ENCODE assay signal across 25 mouse cellular contexts in genomic region chr3:105496216-105496615, GRCm38 (mm10). TPM values are rescaled to one million over a fixed set of nuclear protein-coding genes. Genes with fewer than 3 reads are reported as not detected.
DNase-seq lines count a peak whose midpoint lies in the region; ATAC-seq and TF ChIP-seq lines count a peak whose summit lies in the region.
"Had no signal": no experiment of that assay in that cellular context is flagged by ENCODE, and none has a peak within 500 bp of the region (broad histone marks: within the 10 kb centered on the region; RNA-seq: fewer than 3 reads in every experiment).

No protein-coding gene starts in this region.

- H3K27me3 ChIP-seq in hindbrain, embryonic 14.5 days (ENCODE audit: control insufficient read depth, insufficient read depth, low read length) = no peaks in the 10 kb centered on the region
- no peaks in the 10 kb centered on the region for H3K27me3 ChIP-seq in hindbrain, embryonic 11.5 days (ENCODE audit: control insufficient read depth, insufficient read depth, low read length)
- H3K27me3 ChIP-seq in midbrain, embryonic 11.5 days (ENCODE audit: control insufficient read depth, insufficient read depth, low read length) = no peaks in the 10 kb centered on the region
- H3K27me3 ChIP-seq in midbrain, postnatal 0 days (ENCODE audit: insufficient read depth, low read length) = no peaks in the 10 kb centered on the region
- peaks cover 16% of the 10 kb centered on the region for H3K27me3 ChIP-seq in embryonic facial prominence, embryonic 10.5 days (replicated peaks; ENCODE audit: low read depth, poor library complexity, severe bottlenecking)

- TF ChIP-seq CTCF in midbrain, postnatal 0 days (IDR thresholded peaks at IDR 0.05) = no peak

- ATAC-seq in hindbrain, embryonic 14.5 days (ENCODE audit: low FRiP score) = no peak
- no peak for ATAC-seq in hindbrain, embryonic 11.5 days (ENCODE audit: low FRiP score)
- ATAC-seq in midbrain, embryonic 11.5 days (ENCODE audit: low FRiP score) = no peak
- ATAC-seq in midbrain, postnatal 0 days (ENCODE audit: low FRiP score) = no peak
- ATAC-seq in megakaryocyte, adult 5-6 weeks (ENCODE audit: poor library complexity, severe bottlenecking) = no peak
- ATAC-seq: CD4-positive, CD25-positive, alpha-beta regulatory T cell, adult 4 months; forebrain, embryonic 14.5 days; forebrain, postnatal 0 days; inflammation-experienced regulatory T-cells, adult 6 months; intestine, embryonic 16.5 days had no signal

- H3K4me2 ChIP-seq in hindbrain, embryonic 14.5 days (replicated peaks) = no peak overlapping the region
- H3K4me2 ChIP-seq in hindbrain, embryonic 11.5 days (replicated peaks; ENCODE audit: low read depth, low read length) = no peak overlapping the region
- no peak overlapping the region for H3K4me2 ChIP-seq in midbrain, embryonic 11.5 days
- H3K4me2 ChIP-seq in midbrain, postnatal 0 days (ENCODE audit: low read depth, low read length, poor library complexity, severe bottlenecking) = no peak overlapping the region
- H3K4me2 ChIP-seq: embryonic facial prominence, embryonic 13.5 days; heart, embryonic 11.5 days had no signal

- no peak overlapping the region for H3K4me3 ChIP-seq in hindbrain, embryonic 14.5 days (replicated peaks; ENCODE audit: low read length)
- no peak overlapping the region for H3K4me3 ChIP-seq in hindbrain, embryonic 11.5 days (ENCODE audit: low read depth, low read length)
- no peak overlapping the region for H3K4me3 ChIP-seq in midbrain, embryonic 11.5 days (ENCODE audit: low read depth, low read length)
- no peak overlapping the region for H3K4me3 ChIP-seq in midbrain, postnatal 0 days (ENCODE audit: low read depth, low read length)
- no peak overlapping the region for H3K4me3 ChIP-seq in embryonic facial prominence, embryonic 10.5 days
- H3K4me3 ChIP-seq: embryonic facial prominence, embryonic 13.5 days; erythroblast, embryonic 14.5 days; gastrocnemius, adult 2 months had no signal

- peak; percentile 51 to 52 for DNase-seq in cerebellum, postnatal 25 days
- DNase-seq in cerebellum, postnatal 14 days = no peak
- DNase-seq in hindbrain, embryonic 14.5 days (ENCODE audit: low spot score) = no peak
- DNase-seq in hindbrain, embryonic 11.5 days (ENCODE audit: low spot score) = no peak
- DNase-seq in midbrain, embryonic 11.5 days (ENCODE audit: low spot score, missing footprints) = peak; percentile 69
- no peak for DNase-seq in midbrain, postnatal 0 days (ENCODE audit: low spot score)
- DNase-seq in embryonic facial prominence, embryonic 10.5 days (ENCODE audit: low spot score) = no peak
- DNase-seq: adrenal gland, adult 2 months; adrenal gland, postnatal 14 days; cerebellum, adult 9-11 months; forebrain, postnatal 0 days; gastrocnemius, adult 2 months; gastrocnemius, postnatal 14 days; heart, adult 11 months; kidney, adult 18-20 months had no signal

- 0 out of 2 replicates have a peak overlapping the region, but pooled peaks have one; percentile 1 for H3K9ac ChIP-seq in hindbrain, embryonic 14.5 days
- H3K9ac ChIP-seq in hindbrain, embryonic 11.5 days (ENCODE audit: low read depth, low read length) = no peak overlapping the region
- no peak overlapping the region for H3K9ac ChIP-seq in midbrain, embryonic 11.5 days (ENCODE audit: low read length)
- H3K9ac ChIP-seq in midbrain, postnatal 0 days (replicated peaks; ENCODE audit: low read length, poor library complexity, severe bottlenecking) = no peak overlapping the region
- H3K9ac ChIP-seq: embryonic facial prominence, embryonic 13.5 days; forebrain, postnatal 0 days had no signal

- no peak overlapping the region for H3K27ac ChIP-seq in hindbrain, embryonic 14.5 days
- H3K27ac ChIP-seq in hindbrain, embryonic 11.5 days (ENCODE audit: low read depth, low read length) = no peak overlapping the region
- no peak overlapping the region for H3K27ac ChIP-seq in midbrain, embryonic 11.5 days (ENCODE audit: low read depth, low read length)
- no peak overlapping the region for H3K27ac ChIP-seq in midbrain, postnatal 0 days (ENCODE audit: low read depth, low read length)
- 0 out of 2 replicates have a peak overlapping the region, but pooled peaks have one; percentile 5 for H3K27ac ChIP-seq in embryonic facial prominence, embryonic 10.5 days (replicated peaks)
- H3K27ac ChIP-seq: embryonic facial prominence, embryonic 13.5 days; gastrocnemius, adult 2 months had no signal

- no peaks in the 10 kb centered on the region for H3K36me3 ChIP-seq in hindbrain, embryonic 14.5 days (replicated peaks; ENCODE audit: control insufficient read depth, insufficient read depth)
- H3K36me3 ChIP-seq in hindbrain, embryonic 11.5 days (ENCODE audit: control insufficient read depth, insufficient read depth, low read length) = no peaks in the 10 kb centered on the region
- no peaks in the 10 kb centered on the region for H3K36me3 ChIP-seq in midbrain, embryonic 11.5 days (ENCODE audit: control insufficient read depth, insufficient read depth, low read length)
- no peaks in the 10 kb centered on the region for H3K36me3 ChIP-seq in midbrain, postnatal 0 days (ENCODE audit: insufficient read depth, low read length)
- H3K36me3 ChIP-seq in embryonic facial prominence, embryonic 10.5 days (replicated peaks) = no peaks in the 10 kb centered on the region
- H3K36me3 ChIP-seq: embryonic facial prominence, embryonic 13.5 days had no signal

- no peaks in the 10 kb centered on the region for H3K9me3 ChIP-seq in hindbrain, embryonic 14.5 days (ENCODE audit: control insufficient read depth, low read length)
- no peaks in the 10 kb centered on the region for H3K9me3 ChIP-seq in hindbrain, embryonic 11.5 days (ENCODE audit: control insufficient read depth, low read length)
- H3K9me3 ChIP-seq in midbrain, embryonic 11.5 days (ENCODE audit: control insufficient read depth, low read length) = no peaks in the 10 kb centered on the region
- no peaks in the 10 kb centered on the region for H3K9me3 ChIP-seq in midbrain, postnatal 0 days (ENCODE audit: low read length)
- H3K9me3 ChIP-seq in embryonic facial prominence, embryonic 10.5 days = no peaks in the 10 kb centered on the region
- H3K9me3 ChIP-seq: embryonic facial prominence, embryonic 13.5 days had no signal

- H3K4me1 ChIP-seq in hindbrain, embryonic 14.5 days (replicated peaks; ENCODE audit: control insufficient read depth, insufficient read depth, low read length) = peaks cover 25% of the 10 kb centered on the region; the same call in 1 of the 2 replicates
- H3K4me1 ChIP-seq in hindbrain, embryonic 11.5 days (replicated peaks; ENCODE audit: control insufficient read depth, insufficient read depth, low read length) = peaks cover 14% of the 10 kb centered on the region
- H3K4me1 ChIP-seq in midbrain, embryonic 11.5 days (ENCODE audit: control insufficient read depth, insufficient read depth, low read length) = peaks cover 8% of the 10 kb centered on the region
- peaks cover 3% of the 10 kb centered on the region; the same call in 1 of the 2 replicates for H3K4me1 ChIP-seq in midbrain, postnatal 0 days (ENCODE audit: insufficient read depth, low read length)
- peaks cover 38% of the 10 kb centered on the region for H3K4me1 ChIP-seq in embryonic facial prominence, embryonic 10.5 days

- 49% methylated on average over 7 of the region's 7 CpGs for WGBS in hindbrain, embryonic 14.5 days
- WGBS in hindbrain, embryonic 11.5 days = 73% methylated on average over 7 of the region's 7 CpGs
- 78% methylated on average over 7 of the region's 7 CpGs for WGBS in midbrain, embryonic 11.5 days
- 68% methylated on average over 7 of the region's 7 CpGs for WGBS in midbrain, postnatal 0 days
- 73% methylated on average over 7 of the region's 7 CpGs for WGBS in embryonic facial prominence, embryonic 10.5 days

RNA-seq across cellular contexts. Expression of gene Kcnd3, which starts 44.1 kb away (rescaled TPM):
- polyA plus RNA-seq in hindbrain, embryonic 14.5 days (2014; fragmentation: Nextera tagmentation; extraction: Ambion mirVana) = 11.7 and 12.3 TPM in 2 replicates
- polyA plus RNA-seq in hindbrain, embryonic 11.5 days (2014; fragmentation: Nextera tagmentation; extraction: Ambion mirVana) = 2.5 and 3.0 TPM in 2 replicates
- polyA plus RNA-seq in midbrain, embryonic 11.5 days (2014; fragmentation: Nextera tagmentation; extraction: Ambion mirVana) = 2.4 TPM in 2 replicates
- 67.4 and 80.5 TPM in 2 replicates for total RNA-seq in midbrain, postnatal 0 days (2014; rRNA removed)
- 9.6 and 10.6 TPM in 2 replicates for polyA plus RNA-seq in midbrain, postnatal 0 days (2015; fragmentation: Nextera tagmentation; extraction: Ambion mirVana)
- 0.19 and 0.57 TPM in 2 replicates for polyA plus RNA-seq in embryonic facial prominence, embryonic 10.5 days (2016; fragmentation: Nextera tagmentation; extraction: Ambion mirVana)
- total RNA-seq in megakaryocyte, adult 5-6 weeks (2015) = not detected in 2 replicates
- not detected in 2 replicates for total RNA-seq in megakaryocyte, adult 5-6 weeks (2017)
- total RNA-seq: common myeloid progenitor, adult 5-6 weeks; MEL had no signal
- polyA plus RNA-seq: erythroblast, embryonic 14.5 days; inflammation-experienced regulatory T-cells, adult 6 months had no signal

Comparison
In these comparisons a context has a peak if more than half of its experiments do, and no peak if none do; other contexts are left out.
1. DNase-seq: peak in cerebellum, postnatal 25 days (2 of 2) and midbrain, embryonic 11.5 days (single experiment); none in cerebellum, postnatal 14 days (0 of 2), hindbrain, embryonic 14.5 days (single experiment), hindbrain, embryonic 11.5 days (single experiment), midbrain, postnatal 0 days (single experiment) and embryonic facial prominence, embryonic 10.5 days (single experiment).